Comparison of ENCODE assay signal across 15 mouse cellular contexts in the genomic region with DNA sequence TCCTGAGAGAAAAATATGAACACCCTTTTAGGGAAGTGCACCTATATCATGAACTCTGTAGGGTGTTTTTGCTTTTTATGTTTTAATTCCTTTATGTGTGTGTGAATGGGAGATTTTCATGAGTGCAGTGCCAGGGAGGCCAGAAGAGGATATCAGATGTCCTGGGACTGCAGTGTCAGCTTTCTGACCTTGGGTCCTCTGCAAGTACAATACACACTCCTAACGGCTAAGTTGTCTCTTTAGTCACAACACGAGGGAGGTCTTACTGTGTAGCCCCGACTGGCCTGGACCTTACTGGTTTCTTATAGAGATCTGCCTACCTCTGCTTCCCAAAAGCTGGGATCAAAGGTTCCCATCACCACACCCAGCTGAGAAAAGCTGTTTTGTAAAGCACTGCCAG.
"Had no signal": no experiment of that assay in that cellular context is flagged by ENCODE, and none has a peak within 500 bp of the region (broad histone marks: within the 10 kb centered on the region; RNA-seq: fewer than 3 reads in every experiment).

No protein-coding gene starts in this region.

- H3K27ac ChIP-seq: limb, embryonic 12.5 days; limb, embryonic 15.5 days; liver, embryonic 14.5 days; macrophage had no signal

- H3K4me3 ChIP-seq: limb, embryonic 12.5 days; limb, embryonic 15.5 days had no signal

- H3K36me3 ChIP-seq: limb, embryonic 12.5 days; limb, embryonic 15.5 days had no signal

- H3K4me2 ChIP-seq: limb, embryonic 12.5 days; limb, embryonic 15.5 days; liver, embryonic 11.5 days; lung, embryonic 14.5 days had no signal

- DNase-seq: kidney, adult 9 months; kidney, postnatal 4 days; left cerebral cortex, postnatal 4 days; liver, postnatal 0 days; lung, embryonic 14.5 days; midbrain, embryonic 14.5 days; thymus, adult 18-20 months; thymus, postnatal 36 days had no signal

- H3K9ac ChIP-seq: limb, embryonic 12.5 days; limb, embryonic 15.5 days; liver, embryonic 14.5 days; liver, postnatal 0 days; lung, embryonic 14.5 days had no signal

- H3K27me3 ChIP-seq: limb, embryonic 12.5 days; limb, embryonic 15.5 days had no signal

- H3K9me3 ChIP-seq: limb, embryonic 12.5 days; limb, embryonic 15.5 days had no signal

- ATAC-seq: intestine, postnatal 0 days; liver, postnatal 0 days; lung, postnatal 0 days had no signal
